Mouse (Mus musculus) left cerebral cortex, adult 11 months (tissue): Measurements from ENCODE around the gene Ank3.
A peak's percentile ranks its signal among the peaks of the same experiment; 100 is the strongest.

Experiments
- DNase-seq: peaks from one replicate; pipeline ENCODE4 v3.0.0; 2022; ENCODE audit warnings: low spot score

Gene Ank3

DNA sequence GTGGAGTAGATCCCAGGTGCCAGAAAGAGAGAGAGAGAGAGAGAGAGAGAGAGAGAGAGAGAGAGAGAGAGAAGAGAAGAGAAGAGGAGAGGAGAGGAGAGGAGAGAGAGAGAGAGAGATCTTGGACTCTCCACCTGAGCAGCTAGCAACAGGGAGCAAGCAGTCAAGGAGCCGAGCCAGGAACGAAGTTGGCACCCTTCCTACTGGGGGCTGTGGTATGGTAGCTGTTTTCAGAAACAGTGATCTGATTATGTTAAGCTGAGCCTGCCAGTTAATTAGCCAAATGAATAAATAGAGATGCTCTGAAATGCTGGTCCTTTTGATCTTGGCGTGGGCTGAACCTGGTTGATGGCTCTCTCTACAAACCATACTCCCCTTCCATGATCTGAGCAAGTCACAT lies 666.6 kb downstream of the Ank3 start:
- DNase-seq: no peak

DNA sequence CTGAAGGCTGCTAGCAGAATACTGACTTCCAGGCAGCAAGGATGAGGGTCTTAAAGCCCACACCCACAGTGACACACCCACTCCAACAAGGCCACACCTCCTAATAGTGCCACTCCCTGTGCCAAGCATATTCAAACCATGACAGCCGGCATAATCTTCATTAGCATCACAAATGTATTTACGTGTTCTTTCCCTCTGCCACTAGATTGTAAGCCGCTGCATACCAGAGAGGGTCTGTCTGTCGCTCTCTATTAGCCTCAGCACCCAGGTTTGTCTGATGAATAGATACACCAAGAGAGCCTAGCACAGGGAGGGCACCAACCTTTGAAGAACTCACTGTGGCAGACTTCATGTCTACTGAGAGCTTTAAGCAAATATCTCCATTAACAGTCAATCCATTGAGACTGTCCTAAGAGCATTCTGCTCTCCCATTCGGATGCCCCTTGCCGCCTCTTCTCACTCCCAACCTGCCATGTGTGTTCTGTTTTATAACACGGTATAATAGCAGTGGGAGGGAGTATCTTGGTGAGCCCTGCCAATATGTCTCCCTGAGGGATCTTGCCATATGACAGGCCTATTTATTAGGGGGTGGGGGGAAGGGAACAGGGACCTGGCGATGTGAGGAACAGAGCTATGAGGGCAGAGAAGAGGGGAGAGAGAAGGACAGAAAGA lies 668.1 kb downstream of the Ank3 start:
- DNase-seq: no peak

DNA sequence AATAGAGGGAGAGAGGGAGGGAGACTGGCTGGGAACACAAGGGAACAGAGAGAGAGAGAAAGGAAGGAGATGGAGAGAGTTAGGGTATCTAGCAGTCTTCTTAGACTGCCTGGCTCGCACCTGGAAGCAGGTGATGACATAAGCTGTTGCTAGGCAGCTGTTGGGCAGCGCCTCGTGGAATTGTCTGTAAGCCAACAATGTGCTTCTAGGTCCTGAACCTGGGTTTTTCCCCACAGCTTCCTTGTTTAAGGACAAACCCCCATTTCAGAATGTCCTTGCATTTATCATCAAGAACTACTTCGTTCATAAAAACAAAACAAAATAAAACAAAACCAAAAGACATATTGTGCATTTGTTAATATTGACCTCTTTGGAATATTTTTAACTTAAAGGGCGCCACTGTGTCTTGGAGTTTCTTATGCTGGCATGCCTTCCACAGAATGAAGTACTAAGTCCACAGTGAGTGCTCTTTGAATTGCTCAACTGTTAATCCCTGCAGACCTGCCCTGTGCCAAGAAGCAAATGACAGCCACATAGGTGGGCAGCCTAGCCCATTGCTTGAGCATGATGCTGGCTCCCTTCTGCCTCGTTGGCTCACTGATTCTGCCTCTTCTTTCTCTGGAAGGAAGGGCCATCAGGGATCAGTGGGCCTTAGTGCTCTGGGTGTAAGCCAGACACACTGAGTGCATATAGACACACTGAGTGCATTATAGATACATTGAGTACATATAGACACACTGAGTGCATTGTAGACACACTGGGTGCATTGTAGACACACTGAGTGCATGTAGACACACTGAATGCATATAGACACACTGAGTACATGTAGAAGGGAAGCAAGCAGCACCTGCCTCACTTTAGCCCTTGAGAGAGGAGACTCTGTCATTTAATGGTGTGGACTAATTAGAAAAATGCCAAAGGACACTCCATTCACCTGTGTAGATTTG lies 668.9 kb downstream of the Ank3 start:
- no peak for DNase-seq

DNA sequence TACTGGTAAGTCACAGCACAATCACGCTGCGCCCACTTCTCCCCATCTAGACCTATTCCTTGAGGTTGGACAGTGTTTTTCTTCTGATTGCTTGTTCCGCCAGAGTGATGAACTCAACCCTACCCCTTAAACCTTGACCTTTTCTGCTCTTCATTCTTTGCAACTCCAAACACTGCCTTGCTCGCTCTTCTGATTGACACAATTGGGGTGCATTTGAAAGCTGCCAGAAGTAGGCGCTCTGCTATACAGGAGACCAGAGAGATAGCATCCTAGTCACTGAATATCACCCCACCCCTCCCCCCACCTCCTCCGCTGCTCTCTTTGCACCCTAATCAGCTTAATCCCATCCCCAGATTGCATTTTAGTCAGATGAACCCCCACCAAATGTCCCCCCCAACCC lies 670.7 kb downstream of the Ank3 start:
- no peak for DNase-seq

DNA sequence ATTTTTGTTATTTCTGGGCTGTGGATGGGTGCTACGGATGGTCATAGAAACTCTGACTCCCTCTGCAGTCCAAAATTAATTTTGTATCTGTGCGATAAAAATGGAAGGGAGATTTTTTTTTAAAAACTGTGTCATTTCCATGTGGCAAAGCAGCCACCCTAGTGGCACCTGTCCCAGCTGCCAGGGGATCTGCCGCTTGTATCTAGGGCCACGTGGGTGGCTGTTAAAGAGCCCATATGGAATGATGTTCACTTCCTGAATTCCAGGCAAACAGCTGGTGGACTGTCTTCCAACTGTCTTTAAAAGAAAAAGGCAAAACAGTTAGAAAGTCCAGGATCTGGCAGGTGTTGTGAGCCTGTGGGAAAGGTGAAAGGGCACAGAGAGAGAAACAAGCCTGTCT lies 672.8 kb downstream of the Ank3 start:
- peak; percentile 32 for DNase-seq
